Mouse (Mus musculus) heart, embryonic 11.5 days (tissue): ENCODE measurements around the gene Masp1. TPM values are rescaled to one million over a fixed set of nuclear protein-coding genes. Genes with fewer than 3 reads are reported as not detected.

Source experiments
- ATAC-seq: fragments of 200-750 bp; cut with Nextera tagmentation; replicated peaks from 2 replicates; pipeline ENCODE4 v1.8.0; 2017; ENCODE audit warnings: moderate library complexity; ENCODE audit not compliant: insufficient number of reproducible peaks, low FRiP score, low TSS enrichment
- H3K27ac ChIP-seq: fragments of 300-500 bp; sonication (generic); 2 replicates; pipeline ENCODE4 v1.5.1; 2014; ENCODE audit warnings: mild to moderate bottlenecking, low read depth, low read length
- H3K27me3 ChIP-seq: fragments of 300-500 bp; sonication (generic); 2 replicates; pipeline ENCODE4 v1.6.1; 2014; ENCODE audit warnings: mild to moderate bottlenecking, low read length, mixed read lengths; ENCODE audit not compliant: control insufficient read depth, insufficient read depth
- H3K36me3 ChIP-seq: fragments of 300-500 bp; sonication (generic); 2 replicates; pipeline ENCODE4 v1.6.1; 2014; ENCODE audit warnings: mild to moderate bottlenecking, low read length, moderate library complexity, mixed read lengths; ENCODE audit not compliant: control insufficient read depth, insufficient read depth
- H3K4me1 ChIP-seq: fragments of 300-500 bp; sonication (generic); 2 replicates; pipeline ENCODE4 v1.6.1; 2014; ENCODE audit warnings: low read length; ENCODE audit not compliant: control insufficient read depth, insufficient read depth
- H3K4me2 ChIP-seq: fragments of 300-500 bp; sonication (generic); 2 replicates; pipeline ENCODE4 v1.6.1; 2014; ENCODE audit warnings: mild to moderate bottlenecking, moderate library complexity
- H3K4me3 ChIP-seq: fragments of 300-500 bp; sonication (generic); 2 replicates; pipeline ENCODE4 v1.5.1; 2014; ENCODE audit warnings: low read depth, low read length
- H3K9ac ChIP-seq: fragments of 300-500 bp; sonication (generic); 2 replicates; pipeline ENCODE4 v1.6.1; 2014; ENCODE audit warnings: mild to moderate bottlenecking, low read depth, low read length, moderate library complexity
- H3K9me3 ChIP-seq: fragments of 300-500 bp; sonication (generic); replicated peaks from 2 replicates; pipeline ENCODE4 v1.6.1; 2016; ENCODE audit warnings: low read length; ENCODE audit not compliant: control insufficient read depth
- WGBS: fragments of 180-500 bp; shearing (Covaris S2); extraction: QIAGEN DNeasy Blood & Tissue Kit; methylation state at CpG from one replicate; pipeline ENCODE4 v1.1.7; 2014; ENCODE audit not compliant: insufficient replicate concordance; 5-methylcytosine and 5-hydroxymethylcytosine counted together
- polyA plus RNA-seq: library from polyadenylated mRNA; unstranded; fragments of >200 nt; fragmentation: Nextera tagmentation; extraction: Ambion mirVana; gene quantifications from 2 replicates; pipeline ENCODE4 v1.2.1, GENCODE M21; 2014

The Masp1 gene
- polyA plus RNA-seq, 1 experiment from 2014 or later, result 10.2 TPM

- WGBS, result 63% methylated on average over 7 of the region's 7 CpGs
- ATAC-seq, result no peak
- H3K36me3 ChIP-seq, result no peaks in the 10 kb centered on the region
Observed at GRCm38 (mm10) chr16:23544361-23544760, 23.7 kb upstream of the Masp1 start.

GRCm38 (mm10) chr16:23542866-23543265, 22.3 kb upstream of the Masp1 start:
- H3K4me3 ChIP-seq, result no peak overlapping the region
- H3K9me3 ChIP-seq, result no peaks in the 10 kb centered on the region
- H3K4me1 ChIP-seq, result no peaks in the 10 kb centered on the region
- H3K4me2 ChIP-seq, result no peak overlapping the region
- no peak overlapping the region for H3K9ac ChIP-seq
- H3K27me3 ChIP-seq, result no peaks in the 10 kb centered on the region
- ATAC-seq, result no peak
- H3K36me3 ChIP-seq, result no peaks in the 10 kb centered on the region
- no peak overlapping the region for H3K27ac ChIP-seq
- WGBS, result 75% methylated on average over 4 of the region's 4 CpGs

More at GRCm38 (mm10) chr16:23544361-23544760, 23.7 kb upstream of the Masp1 start:
- no peak overlapping the region for H3K4me2 ChIP-seq
- no peak overlapping the region for H3K4me3 ChIP-seq
- H3K9me3 ChIP-seq, result no peaks in the 10 kb centered on the region
- H3K4me1 ChIP-seq, result no peaks in the 10 kb centered on the region
- H3K9ac ChIP-seq, result no peak overlapping the region
- no peak overlapping the region for H3K27ac ChIP-seq
- H3K27me3 ChIP-seq, result no peaks in the 10 kb centered on the region

GRCm38 (mm10) chr16:23541046-23541445, 20.4 kb upstream of the Masp1 start:
- Histone ChIP-seq H3K9ac (no peak overlapping the region), H3K4me3 (no peak overlapping the region), H3K4me2 (no peak overlapping the region), H3K9me3 (no peaks in the 10 kb centered on the region), H3K27me3 (no peaks in the 10 kb centered on the region), H3K4me1 (no peaks in the 10 kb centered on the region), H3K36me3 (no peaks in the 10 kb centered on the region), H3K27ac (no peak overlapping the region)
- ATAC-seq, result no peak
- WGBS, result 56% methylated on average over 4 of the region's 4 CpGs

GRCm38 (mm10) chr16:23533707-23534106, 13.1 kb upstream of the Masp1 start:
- Histone ChIP-seq H3K4me3 (no peak overlapping the region), H3K9ac (no peak overlapping the region), H3K27ac (no peak overlapping the region), H3K4me2 (no peak overlapping the region), H3K27me3 (no peaks in the 10 kb centered on the region), H3K4me1 (no peaks in the 10 kb centered on the region), H3K36me3 (no peaks in the 10 kb centered on the region), H3K9me3 (no peaks in the 10 kb centered on the region)
- WGBS, result 63% methylated on average over 3 of the region's 3 CpGs
- ATAC-seq, result no peak

- Histone ChIP-seq H3K36me3 (no peaks in the 10 kb centered on the region), H3K27ac (no peak overlapping the region), H3K4me3 (no peak overlapping the region), H3K4me2 (no peak overlapping the region), H3K9me3 (no peaks in the 10 kb centered on the region), H3K9ac (no peak overlapping the region), H3K27me3 (no peaks in the 10 kb centered on the region), H3K4me1 (no peaks in the 10 kb centered on the region)
- no peak for ATAC-seq
- 74% methylated on average over 4 of the region's 4 CpGs for WGBS
Observed at GRCm38 (mm10) chr16:23529186-23529585, 8.6 kb upstream of the Masp1 start.

GRCm38 (mm10) chr16:23522081-23522480, 1.5 kb upstream of the Masp1 start:
- H3K9ac ChIP-seq, result no peak overlapping the region
- H3K4me2 ChIP-seq, result no peak overlapping the region
- H3K27me3 ChIP-seq, result peaks cover 3% of the 10 kb centered on the region; the same call in 1 of the 2 replicates
- ATAC-seq, result no peak
- no peak overlapping the region for H3K27ac ChIP-seq
- H3K4me1 ChIP-seq, result peaks cover 24% of the 10 kb centered on the region
- no peaks in the 10 kb centered on the region for H3K36me3 ChIP-seq
- WGBS, result 77% methylated on average over 5 of the region's 5 CpGs
- no peaks in the 10 kb centered on the region for H3K9me3 ChIP-seq
- no peak overlapping the region for H3K4me3 ChIP-seq

GRCm38 (mm10) chr16:23521092-23521491, 477 bp upstream of the Masp1 start:
- Histone ChIP-seq H3K4me3 (no peak overlapping the region), H3K9me3 (no peaks in the 10 kb centered on the region), H3K36me3 (no peaks in the 10 kb centered on the region), H3K4me1 (peaks cover 24% of the 10 kb centered on the region), H3K9ac (no peak overlapping the region), H3K27ac (no peak overlapping the region), H3K27me3 (peaks cover 3% of the 10 kb centered on the region; the same call in 1 of the 2 replicates), H3K4me2 (peak overlapping the region; percentile 76; the same call in 1 of the 2 replicates)
- no peak for ATAC-seq
- 16% methylated on average over 5 of the region's 5 CpGs for WGBS

- Histone ChIP-seq H3K4me3 (peak overlapping the region; percentile 43), H3K27ac (peak overlapping the region; percentile 65; the same call in 1 of the 2 replicates), H3K9me3 (no peaks in the 10 kb centered on the region), H3K27me3 (peaks cover 3% of the 10 kb centered on the region; the same call in 1 of the 2 replicates), H3K4me2 (peak overlapping the region; percentile 76), H3K9ac (peak overlapping the region; percentile 69; the same call in 1 of the 2 replicates), H3K36me3 (no peaks in the 10 kb centered on the region), H3K4me1 (peaks cover 24% of the 10 kb centered on the region)
- 5% methylated on average over 1 of the region's 1 CpGs for WGBS
- no peak for ATAC-seq
Observed at GRCm38 (mm10) chr16:23519771-23520170, 844 bp downstream of the Masp1 start.
